Mouse (Mus musculus): ENCODE data around the gene Phactr2.

DNA sequence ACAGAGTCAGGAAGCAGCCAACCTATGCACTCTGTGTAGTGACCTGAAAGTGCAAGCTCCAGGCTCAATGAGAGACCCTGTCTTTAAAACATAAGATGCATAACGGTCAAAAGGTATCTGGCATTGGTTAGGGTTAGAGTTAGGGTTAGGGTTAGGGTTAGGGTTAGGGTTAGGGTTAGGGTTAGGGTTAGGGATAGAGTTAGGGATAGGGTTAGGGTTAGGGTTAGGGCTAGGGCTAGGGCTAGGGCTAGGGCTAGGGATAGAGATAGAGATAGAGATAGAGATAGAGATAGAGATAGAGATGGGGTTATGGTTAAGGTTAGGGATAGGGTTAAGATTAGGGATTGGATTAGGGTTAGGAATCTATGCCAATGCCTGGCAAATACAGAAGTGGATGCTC, 72.2 kb downstream of the Phactr2 start:
- TF ChIP-seq CTCF (IDR thresholded peaks at IDR 0.05; ENCODE audit: low read depth, low read length) (no peak), POLR2A (IDR thresholded peaks at IDR 0.05; ENCODE audit: insufficient read depth, low read length) (no peak), EP300 (IDR thresholded peaks at IDR 0.05; ENCODE audit: insufficient read depth, low read depth, low read length) (no peak)

Measured in ES-Bruce4 (cell line).